Mouse (Mus musculus) brain, embryonic 14.5 days (tissue): ENCODE measurements around the gene Bpifb5.

Experiments
- CTCF ChIP-seq: fragments of 200-500 bp; IDR thresholded peaks from 2 replicates; pipeline ENCODE4 v1.5.1; 2012; ENCODE audit warnings: inconsistent platforms, mild to moderate bottlenecking, moderate library complexity, borderline replicate concordance; ENCODE audit not compliant: insufficient read depth, insufficient read length; ENCODE audit errors: extremely low read depth
- POLR2A ChIP-seq: fragments of 200-500 bp; IDR thresholded peaks from 2 replicates; pipeline ENCODE4 v1.6.1; 2012; ENCODE audit warnings: mild to moderate bottlenecking, inconsistent platforms, borderline replicate concordance; ENCODE audit not compliant: poor library complexity, insufficient read depth, insufficient read length, severe bottlenecking; ENCODE audit errors: extremely low read depth

GRCm38 (mm10) chr2:154187468-154187867 is 36.1 kb upstream of the Bpifb5 start:
- TF ChIP-seq CTCF (peak; percentile 24; the same call in 1 of the 2 replicates), POLR2A (no peak)
